Mouse (Mus musculus) cerebellum, postnatal 36 days (tissue): ENCODE measurements around the gene Tmem63b.
"Not testable (repeated sequence)": the region's sequence is repeated elsewhere in the genome, so short reads cannot be mapped to it uniquely, and the experiment has no call there.

Source experiments
- DNase-seq, 2 experiments: peaks; one replicate each; pipeline ENCODE4 v3.0.0; 2021 to 2022; ENCODE audit warnings: mixed read lengths in 2 of 2

Tmem63b gene

GRCm38 (mm10) chr17:45671821-45672220, 14.9 kb downstream of the Tmem63b start:
- no peak for DNase-seq

GRCm38 (mm10) chr17:45667986-45668385, 18.7 kb downstream of the Tmem63b start:
- no peak for DNase-seq

GRCm38 (mm10) chr17:45667481-45667880, 19.2 kb downstream of the Tmem63b start:
- no peak for DNase-seq

- no peak for DNase-seq
Measured at GRCm38 (mm10) chr17:45666091-45666490, 20.6 kb downstream of the Tmem63b start.

GRCm38 (mm10) chr17:45664608-45665007, 22.1 kb downstream of the Tmem63b start:
- no peak for DNase-seq

GRCm38 (mm10) chr17:45663106-45663919, 23.4 kb downstream of the Tmem63b start:
- peak; percentile 83 to 84 for DNase-seq

GRCm38 (mm10) chr17:45659225-45659624, 27.5 kb downstream of the Tmem63b start, which contains the start of gene Capn11:
TSS of gene Capn11 (minus strand) at chr17:45659325.
- no peak for DNase-seq

- peak; percentile 34 to 40 for DNase-seq
Measured at GRCm38 (mm10) chr17:45655820-45656219, 30.9 kb downstream of the Tmem63b start.

- DNase-seq: no peak
Measured at GRCm38 (mm10) chr17:45653233-45653632, 33.5 kb downstream of the Tmem63b start.

- DNase-seq: no peak
Measured at GRCm38 (mm10) chr17:45644185-45644584, 42.5 kb downstream of the Tmem63b start.

- DNase-seq: peak; percentile 83 to 87
Measured at GRCm38 (mm10) chr17:45642701-45643100, 44.0 kb downstream of the Tmem63b start.

GRCm38 (mm10) chr17:45641981-45642380, 44.7 kb downstream of the Tmem63b start:
- no peak for DNase-seq

- no peak for DNase-seq
Measured at GRCm38 (mm10) chr17:45638596-45639295, 48.0 kb downstream of the Tmem63b start.

- no peak for DNase-seq
Measured at GRCm38 (mm10) chr17:45634033-45634432, 52.7 kb downstream of the Tmem63b start.

GRCm38 (mm10) chr17:45631940-45632339, 54.8 kb downstream of the Tmem63b start:
- no peak for DNase-seq

- DNase-seq: no peak
Measured at GRCm38 (mm10) chr17:45630992-45631391, 55.7 kb downstream of the Tmem63b start.

- peak; percentile 70 to 79 for DNase-seq
Measured at GRCm38 (mm10) chr17:45629861-45630694, 56.6 kb downstream of the Tmem63b start.

- no peak for DNase-seq
Measured at GRCm38 (mm10) chr17:45628885-45629855, 57.5 kb downstream of the Tmem63b start.

GRCm38 (mm10) chr17:45628160-45628559, 58.5 kb downstream of the Tmem63b start:
- DNase-seq: no peak

- peak; percentile 57 to 74 for DNase-seq
Measured at GRCm38 (mm10) chr17:45626577-45627134, 60.0 kb downstream of the Tmem63b start.

GRCm38 (mm10) chr17:45623425-45623824, 63.3 kb downstream of the Tmem63b start:
- not testable (repeated sequence) for DNase-seq
